Mouse (Mus musculus) embryo, embryonic 10.5 days (tissue): ENCODE data around the gene Gba2.
"Not testable (repeated sequence)": the region's sequence is repeated elsewhere in the genome, so short reads cannot be mapped to it uniquely, and the experiment has no call there.

ENCODE experiments used
- DNase-seq: peaks from one replicate; pipeline ENCODE4 v3.0.0-alpha.2; 2015; ENCODE audit warnings: low spot score

Gba2 gene

DNA sequence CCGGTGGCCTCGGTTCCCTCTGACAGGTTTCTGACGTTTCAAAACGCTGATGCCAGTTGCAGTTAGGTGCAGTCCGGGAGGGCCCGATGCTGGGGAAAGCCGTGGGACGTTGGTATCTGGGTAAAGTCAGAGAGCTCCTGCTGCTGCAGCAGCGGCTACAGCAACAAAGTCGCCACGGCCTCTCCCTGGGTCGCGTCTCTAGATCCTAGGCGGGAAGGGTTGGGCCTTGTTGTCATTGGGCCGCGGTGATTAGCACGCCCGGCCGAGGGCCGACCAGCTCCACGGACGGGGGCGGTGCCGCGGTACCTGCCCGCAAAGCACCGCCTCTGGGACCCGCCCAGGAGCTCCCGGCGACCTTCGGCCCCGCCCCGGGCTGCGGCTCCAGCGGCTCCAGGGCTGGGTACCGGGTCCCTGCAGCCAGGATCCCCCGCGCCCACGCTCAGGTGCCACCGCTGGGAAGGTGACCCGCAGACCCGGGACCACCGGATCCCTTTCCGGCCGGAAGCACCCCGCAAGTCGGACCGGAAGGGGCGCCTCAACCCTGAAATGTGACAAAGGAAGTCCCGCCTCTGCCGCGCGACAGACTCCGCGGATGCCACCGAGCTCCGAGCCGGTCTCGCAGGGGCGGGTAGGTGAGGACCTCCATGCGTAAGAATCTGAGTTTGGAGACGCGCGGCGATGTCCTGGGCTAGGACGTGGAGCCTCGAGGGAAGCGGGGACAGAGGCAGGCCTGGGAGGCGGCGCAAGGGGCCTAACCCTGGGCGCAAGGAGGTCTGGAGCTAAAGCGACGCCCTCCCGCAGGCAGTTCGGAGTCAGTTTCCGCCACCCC lies at the start of gene Gba2, which contains the start of gene Rgp1:
Gba2 (minus strand) TSS at position 498 of the 829 bp plus-strand sequence.
Rgp1 (plus strand) TSS at position 340 of the 829 bp plus-strand sequence.
- DNase-seq, result peak; percentile 88

DNA sequence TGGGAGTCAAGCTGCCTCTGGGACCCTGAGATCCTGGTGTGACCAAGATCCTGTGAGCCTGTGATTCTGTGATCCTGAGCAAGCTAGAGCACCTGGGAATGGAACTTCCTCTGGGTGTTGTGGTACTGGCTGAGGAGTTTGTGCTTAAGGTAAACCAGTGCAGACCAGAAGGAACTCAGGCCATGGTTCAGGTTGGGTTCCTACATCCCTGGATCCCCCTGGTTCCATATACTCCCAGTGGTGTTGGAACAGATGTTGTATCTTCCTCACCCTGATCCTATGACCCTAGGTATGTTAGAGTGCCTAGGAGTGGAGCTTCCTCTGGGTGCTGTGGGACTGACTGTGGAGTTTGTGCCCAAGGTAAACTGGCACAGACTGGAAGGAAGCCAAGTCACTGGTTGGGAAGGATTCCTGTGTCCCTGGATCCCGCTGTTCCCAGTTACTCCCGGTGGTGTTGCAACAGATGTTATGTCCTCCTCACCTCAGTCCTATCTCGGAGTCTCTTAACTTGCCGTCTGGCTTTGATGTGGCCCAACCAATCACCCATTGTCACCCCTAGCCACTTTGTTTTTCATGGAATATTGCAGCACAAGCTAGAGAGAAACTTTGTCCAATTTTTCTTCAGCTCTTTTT lies 41.6 kb upstream of the Gba2 start:
- DNase-seq, result no peak

DNA sequence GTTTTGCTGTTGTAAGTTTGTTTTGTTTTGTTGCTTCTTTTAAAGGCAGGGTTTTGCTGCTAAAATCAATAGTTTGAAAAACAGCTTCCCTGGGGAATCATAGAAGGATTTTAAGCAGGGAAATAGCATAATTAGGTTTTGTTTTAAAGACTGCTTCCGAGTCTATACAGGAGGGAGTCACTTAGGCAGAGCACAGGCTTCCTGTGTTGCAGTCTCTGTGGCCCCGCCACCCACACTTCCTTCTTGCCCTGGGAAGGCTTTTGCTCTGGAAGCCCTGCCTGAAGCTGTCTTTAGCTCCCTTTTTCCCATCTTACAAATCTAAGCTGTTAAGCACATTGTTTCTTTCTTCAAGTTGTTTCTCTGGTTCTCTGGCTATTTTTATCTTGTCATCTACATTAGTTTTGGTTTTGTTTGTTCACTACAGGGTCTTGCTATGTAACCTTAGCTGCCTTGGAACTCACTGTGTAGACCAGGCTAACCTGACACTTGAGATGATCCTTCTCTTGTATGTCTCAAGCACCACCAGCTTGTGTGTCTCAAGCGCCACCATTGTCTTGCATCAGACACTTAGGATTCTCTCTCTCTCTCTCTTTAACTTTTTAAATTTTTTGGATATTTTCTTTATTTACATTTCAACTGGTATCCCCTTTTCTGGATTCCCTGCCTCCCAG lies 34.5 kb upstream of the Gba2 start:
- no peak for DNase-seq

DNA sequence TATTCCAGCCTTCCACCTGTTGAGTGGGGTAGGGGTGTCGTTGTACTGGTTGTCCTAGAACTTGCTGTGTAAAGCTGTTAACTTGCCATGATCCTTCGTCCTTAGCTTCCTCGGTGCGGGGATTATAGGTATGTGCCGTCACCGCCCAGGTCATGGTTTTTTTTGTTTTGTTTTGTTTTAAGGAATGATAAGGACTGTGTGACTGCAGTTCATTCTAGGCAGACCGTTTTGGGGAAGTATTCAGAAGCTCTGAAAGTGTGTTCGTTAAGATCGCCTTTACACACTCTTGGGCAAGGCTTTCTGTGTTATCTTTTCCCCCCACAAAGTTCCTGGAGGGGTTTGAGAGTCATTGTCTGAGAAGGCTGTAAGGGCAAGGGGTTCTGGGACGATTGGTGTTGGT lies 33.9 kb upstream of the Gba2 start:
- DNase-seq, result no peak

DNA sequence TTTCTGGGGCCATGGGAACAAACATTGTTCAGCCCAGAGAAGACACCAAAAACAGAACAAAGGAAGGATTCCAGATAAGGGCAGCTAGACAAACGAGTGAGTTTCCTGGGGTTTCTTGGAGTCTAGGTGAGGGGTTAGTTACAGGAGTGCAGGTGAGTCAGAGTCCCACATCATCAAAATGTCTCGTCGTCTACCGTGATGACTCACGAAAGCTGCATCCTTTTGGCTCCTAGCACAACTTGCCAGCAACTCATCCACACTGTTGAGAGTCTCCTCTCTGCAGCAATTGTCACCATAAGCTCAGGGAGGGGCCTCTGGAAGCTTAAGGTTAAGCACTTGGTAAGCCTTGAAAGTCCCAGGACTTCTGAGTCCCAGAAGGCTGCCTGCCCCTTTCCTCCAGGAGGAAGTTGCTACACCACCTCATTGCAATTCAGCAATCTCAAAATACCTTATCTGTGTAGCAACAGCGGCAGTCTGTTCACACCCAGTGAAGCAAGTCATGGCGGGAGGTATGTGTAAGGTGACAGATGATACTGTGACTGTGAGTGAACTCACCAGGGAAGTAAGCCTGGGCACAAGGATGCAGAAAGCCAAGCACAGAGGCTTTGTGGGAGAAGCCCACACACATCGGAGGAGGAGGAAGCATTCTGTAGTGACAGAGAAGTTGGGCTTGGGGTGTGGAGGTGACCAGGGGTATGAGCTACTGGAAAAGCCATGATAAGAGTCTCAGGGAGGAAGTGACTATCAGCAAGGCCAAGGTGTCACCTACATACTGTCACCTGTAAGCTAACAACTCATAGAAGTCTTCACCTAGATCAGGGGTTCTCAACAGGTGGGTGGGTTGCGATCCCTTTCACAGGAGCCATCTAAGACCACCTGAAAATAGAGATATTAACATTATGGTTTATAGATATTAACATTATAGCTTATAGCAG lies 26.3 kb upstream of the Gba2 start:
- DNase-seq, result no peak

DNA sequence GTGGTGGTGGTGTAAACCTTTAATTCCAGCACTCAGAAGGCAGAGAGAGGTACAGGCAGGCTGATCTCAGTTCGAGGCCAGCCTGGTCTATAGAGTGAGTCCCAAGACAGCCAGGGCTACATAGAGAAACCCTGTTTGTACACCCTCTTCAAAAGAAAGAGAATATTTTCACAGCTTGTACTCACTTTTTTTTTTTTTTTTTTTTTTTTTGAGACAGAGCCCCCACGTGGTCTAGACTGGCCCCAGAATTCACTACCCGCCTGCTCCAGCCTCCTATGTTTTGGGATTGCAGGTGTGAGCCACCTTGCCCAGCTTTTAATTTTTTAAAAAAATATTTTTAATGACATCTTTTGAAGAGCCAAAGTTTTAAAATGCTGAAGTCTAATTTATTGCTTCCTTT lies 25.4 kb upstream of the Gba2 start:
- no peak for DNase-seq

DNA sequence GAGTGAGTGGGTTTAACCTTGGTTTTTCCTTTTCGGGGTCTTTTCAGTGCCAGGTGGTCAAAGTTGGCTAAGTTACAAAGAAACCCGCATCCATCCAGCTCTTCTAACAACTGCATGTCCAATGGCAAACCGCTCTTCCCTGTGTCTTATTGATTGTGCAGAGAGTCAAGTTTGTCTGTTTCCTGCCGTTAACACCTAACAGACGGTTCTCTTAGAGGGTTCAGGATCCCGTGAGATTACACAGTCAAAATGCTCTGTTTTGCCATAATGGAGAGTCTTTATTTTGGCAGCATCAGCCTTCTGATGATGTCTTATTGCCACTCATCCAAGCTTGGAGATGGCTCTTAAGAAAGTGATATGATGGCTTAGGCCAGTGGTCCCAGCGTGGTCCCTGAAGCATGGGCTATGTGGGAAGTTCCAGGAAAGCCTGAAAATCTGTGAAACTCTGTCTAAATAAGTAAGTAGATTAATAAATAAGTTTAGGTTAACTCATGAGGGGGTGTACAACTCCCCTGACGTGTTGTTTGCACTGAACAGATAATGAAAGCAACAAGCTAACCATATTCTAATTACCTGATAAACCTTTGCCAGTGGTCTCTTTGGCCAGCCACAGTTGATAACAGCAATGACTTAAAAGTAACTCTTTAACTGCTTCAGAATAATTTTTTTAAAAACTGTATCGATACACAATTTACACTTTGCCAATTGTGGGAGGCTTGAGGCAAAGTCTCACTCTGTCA lies 21.7 kb upstream of the Gba2 start:
- no peak for DNase-seq

DNA sequence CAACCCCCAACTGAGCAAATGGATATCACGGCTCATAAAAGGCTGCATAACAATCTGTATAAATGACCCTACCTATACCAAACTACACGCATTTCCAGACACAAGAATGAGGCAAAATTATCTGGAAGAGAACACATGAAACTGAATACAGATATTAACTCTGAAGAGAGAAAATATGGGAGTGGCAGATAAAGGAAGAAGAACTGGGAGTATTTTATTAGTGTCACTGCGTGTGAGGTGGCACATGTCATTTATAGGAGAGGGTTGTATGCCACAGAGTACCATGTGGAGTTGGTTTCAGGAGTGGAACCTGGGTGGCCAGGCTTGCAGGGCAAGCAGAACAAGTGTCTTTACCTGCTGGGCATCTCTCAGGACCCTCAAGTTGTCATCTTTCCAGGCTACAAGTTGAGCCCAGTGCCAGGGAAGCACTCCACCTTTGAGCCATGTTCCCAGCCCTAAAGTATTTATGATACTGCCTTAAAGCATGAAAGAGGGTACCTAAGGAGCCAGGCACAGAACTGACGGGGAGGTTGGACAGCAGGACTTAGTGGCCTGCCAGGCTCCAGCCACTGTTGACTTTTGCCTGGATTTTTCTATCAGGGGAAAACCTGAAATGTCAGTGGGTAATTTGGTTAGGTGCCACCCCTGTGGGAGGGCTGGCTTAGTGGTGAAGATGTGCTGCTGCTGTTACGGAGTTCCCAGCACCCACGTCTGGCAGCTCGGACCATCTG lies 20.1 kb upstream of the Gba2 start:
- no peak for DNase-seq

DNA sequence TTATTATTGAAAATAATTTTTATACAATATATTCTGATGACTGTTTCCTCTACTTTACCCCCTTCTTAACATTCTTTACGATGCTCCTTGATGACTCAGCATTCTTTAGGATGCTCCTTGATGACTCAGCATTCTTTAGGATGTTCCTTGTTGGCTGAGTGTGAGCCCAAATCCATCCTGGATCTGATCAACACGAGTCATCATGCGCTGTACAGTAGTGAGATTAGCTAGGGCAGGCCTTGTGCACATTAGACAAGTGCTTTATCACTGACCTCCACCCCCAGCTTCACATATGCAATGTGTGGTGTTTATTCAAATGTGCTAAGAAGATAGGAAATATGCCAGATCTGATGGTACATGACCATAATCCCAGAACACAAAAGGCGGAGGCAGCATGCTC lies 19.5 kb upstream of the Gba2 start:
- no peak for DNase-seq

DNA sequence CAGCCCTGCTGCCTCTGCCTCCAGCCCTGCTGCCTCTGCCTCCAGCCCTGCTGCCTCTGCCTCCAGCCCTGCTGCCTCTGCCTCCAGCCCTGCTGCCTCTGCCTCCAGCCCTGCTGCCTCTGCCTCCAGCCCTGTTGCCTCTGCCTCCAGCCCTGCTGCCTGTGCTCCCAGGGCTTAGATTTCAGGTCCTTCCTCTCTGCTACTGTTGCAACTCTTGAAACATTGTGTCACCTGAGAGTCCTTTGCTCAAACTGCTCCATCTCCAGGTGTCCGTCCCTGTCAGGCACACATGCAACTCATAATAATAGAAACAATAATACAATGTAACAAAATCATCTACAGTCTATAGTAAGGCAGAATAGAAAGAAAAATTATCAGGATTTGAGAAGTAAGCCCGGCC lies 17.9 kb upstream of the Gba2 start:
- DNase-seq, result not testable (repeated sequence)

DNA sequence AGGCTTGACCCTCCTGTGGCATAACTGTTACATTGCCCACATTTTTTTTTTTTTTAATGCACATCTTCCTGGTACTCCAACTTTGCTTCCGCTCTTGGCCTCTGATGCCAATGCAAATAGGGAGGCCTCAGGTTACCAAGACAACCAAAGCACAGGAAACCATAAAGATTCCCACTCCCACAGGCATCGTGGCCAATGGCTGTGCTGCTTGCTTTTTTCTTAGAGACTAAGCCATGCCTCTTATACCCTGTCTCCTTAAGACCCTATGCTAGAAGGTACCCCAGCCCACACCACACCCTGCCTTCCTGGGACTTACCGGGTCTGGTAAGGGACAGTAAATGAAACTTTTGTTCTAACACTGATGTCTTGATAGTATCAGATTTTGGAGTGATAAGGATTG lies 14.8 kb upstream of the Gba2 start:
- peak; percentile 18 for DNase-seq

DNA sequence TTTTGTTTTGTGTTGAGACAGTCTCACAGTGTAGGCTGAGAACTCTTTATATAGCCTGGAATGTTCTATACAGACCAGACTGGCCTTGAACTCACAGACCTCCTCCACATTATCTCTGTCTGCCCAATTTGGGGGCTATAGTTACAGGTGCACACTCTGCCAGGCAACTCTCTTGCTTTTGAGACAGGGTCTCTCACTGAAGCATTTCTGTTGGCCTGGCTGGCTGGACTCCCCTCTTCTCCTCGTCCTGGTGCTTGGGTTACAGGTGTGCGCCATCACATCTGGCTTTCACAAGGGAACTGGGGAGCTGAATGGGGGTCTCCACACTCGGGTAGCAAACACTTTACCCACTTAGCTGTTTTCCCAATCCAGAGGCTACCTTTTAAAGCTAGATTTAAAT lies 13.3 kb upstream of the Gba2 start:
- no peak for DNase-seq

DNA sequence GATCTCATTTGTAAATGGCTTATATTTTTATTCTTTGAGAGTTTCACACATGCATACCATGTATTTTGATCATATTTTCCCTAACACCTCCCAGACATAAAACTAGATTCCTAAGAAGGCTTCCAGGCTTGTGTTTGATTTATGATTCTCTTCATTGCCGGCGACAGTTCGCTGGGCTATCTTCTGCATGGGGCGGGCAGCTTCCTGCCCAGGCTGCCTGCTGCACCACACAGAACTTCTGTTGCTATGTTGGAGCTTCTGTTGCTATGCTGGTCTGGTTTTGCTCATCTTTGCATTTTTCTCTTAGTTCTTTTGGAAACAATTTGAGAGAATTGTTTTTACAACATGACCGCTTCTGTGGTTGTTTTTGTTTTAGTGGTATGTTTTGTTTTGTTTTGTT lies 12.9 kb upstream of the Gba2 start:
- no peak for DNase-seq

DNA sequence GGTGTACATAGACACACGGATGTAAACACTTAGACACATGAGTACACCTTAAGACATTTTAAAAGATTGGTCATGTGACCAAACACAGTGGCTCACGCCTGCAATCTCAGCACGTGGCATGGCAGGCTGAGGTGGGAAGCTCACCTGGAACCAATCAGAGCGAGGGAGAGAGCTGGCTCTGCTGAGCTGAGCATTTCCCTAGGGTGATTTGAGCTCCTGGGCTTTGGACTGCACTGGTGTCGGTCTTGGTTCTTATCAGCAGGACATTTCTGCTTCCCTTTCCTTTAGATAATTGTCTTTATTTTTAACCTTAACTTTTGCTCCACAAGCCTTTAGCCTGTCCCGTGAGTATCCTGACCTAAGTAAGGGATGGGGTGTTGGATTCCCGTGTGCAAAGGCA lies 9.0 kb upstream of the Gba2 start:
- no peak for DNase-seq

DNA sequence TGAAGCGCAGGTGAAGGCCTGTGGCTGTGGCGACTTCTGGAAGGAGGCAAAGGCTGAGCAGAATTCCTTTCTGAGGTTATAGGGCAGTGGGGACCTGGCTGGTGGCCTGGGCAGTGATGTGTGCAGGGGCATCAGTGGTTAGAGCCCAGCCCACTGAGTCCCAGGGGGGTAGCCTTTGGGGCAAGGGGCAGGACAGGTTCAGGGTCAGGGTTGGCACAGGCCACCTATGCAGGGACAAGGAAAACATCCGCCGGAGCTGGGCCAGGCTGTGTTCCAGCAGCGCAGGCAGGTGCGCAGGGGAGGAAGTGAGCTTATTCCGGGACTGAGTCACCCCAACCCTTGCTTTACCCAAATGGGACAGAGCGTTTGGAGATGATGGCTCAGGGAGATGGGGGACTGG lies 7.7 kb upstream of the Gba2 start:
- DNase-seq, result no peak

DNA sequence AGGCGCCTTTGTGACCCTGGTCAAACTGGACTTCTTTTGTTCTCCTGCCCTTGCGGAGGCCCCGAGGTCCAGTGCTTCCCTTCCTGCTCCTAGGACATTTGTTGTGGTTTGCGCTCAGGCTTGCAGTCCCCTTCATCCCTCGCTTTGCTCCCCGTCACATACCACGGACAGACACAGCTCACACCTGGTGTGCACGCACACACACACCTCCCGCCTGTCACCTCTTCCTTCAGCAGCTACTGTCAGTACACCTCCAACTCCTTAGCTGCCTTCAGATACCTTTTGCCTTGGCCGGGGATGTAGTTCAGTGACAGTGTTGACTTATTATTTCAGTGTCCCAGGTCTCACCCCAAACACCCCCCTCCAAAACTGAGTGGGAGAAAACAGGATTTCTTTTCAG lies 7.0 kb upstream of the Gba2 start:
- DNase-seq, result no peak

DNA sequence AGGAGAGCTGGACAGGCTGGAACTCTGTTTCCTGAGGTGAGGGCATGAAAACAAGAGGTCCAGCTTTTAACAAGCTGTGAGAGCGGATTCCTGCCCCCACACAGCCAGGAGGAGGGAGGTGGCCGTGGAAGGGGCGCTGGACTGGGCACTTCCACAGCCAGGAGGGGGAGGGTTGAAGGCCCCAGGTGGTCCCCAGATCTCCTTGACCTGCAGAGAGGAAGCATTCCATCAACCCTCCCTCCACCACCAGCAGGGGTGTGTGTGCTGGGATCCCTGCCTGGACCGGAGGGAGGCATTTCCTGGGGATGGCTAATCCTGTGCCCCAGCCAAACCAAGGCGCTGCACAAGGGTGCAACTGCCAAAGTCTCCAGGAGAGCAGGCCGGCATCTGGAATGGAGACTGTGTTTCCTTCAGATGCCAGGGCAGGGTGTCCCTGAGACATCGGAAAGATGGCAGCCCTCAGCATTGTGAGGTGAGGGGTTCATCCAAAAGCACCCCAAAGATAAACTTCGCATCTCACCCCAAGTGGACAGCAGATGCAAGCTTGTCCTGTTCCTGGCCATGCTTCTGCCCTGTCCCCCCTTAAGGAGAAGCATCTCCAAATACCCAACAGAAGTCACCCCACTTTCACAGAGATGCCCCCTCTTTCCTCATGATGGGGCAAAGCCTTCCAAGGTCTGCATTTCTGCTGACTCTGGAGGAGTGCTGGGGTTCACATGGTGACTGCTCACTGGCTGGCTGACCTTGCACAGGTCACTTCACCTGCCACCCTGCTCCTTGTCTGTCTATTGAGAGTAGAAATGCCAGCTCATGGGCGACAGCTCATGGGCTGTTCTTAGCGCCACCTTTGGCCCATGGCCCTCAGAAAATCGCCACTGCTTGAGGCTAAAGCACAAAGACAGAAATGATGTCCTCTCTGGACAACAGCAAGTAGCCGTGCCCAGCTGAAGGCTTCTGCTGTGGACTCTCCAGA lies 6.1 kb upstream of the Gba2 start, which contains the start of gene Msmp:
Msmp (minus strand) TSS at position 51 of the 973 bp plus-strand sequence.
- DNase-seq, result no peak

DNA sequence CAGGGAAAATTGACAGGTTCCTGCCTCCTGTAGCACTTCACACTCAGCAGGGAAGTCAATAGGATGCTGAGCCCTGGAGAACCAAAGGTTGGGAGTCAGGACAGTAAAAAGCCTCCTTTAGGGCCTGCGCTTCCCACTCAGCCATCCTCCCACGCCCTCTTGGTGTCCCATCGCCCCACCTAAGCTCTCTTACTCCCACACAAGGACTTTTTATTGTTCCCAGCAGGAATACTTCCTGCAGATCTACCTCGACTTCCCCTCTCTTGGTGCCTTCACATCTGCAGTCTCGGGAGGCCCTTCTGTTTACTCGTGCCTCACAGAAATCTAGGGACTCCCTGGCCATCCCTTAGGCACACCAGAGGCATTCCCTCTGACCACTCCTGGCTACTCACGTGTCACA lies 4.7 kb upstream of the Gba2 start:
- no peak for DNase-seq

DNA sequence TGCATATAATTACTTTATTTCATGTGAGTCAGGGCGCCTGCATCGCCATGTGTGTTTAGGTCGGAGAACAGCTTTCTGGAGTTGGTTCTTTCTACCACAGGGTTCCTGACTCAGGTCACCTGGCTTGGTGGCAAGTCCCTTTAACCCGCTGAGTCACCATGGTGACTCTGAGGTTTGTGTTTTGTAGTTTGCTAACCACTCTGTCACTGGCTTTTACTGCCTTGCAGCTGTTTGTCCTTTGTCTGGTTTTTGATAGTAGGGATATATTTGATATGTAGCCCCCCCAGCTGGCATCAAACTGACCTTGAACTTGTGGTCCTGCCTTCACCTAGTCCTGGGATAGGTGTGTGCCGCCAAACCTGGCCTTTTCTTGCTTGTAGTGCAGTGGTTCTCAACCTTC lies 3.6 kb upstream of the Gba2 start:
- DNase-seq, result no peak
